Mouse (Mus musculus) cortical plate, adult 2 months (tissue): Measurements from ENCODE around the gene Eno2.

Source experiments
- CTCF ChIP-seq: fragments of 200-500 bp; IDR thresholded peaks from 2 replicates; pipeline ENCODE4 v1.5.1; 2011; ENCODE audit warnings: mild to moderate bottlenecking, control low read depth, low read length; ENCODE audit not compliant: insufficient read depth; ENCODE audit errors: extremely low read depth
- POLR2A ChIP-seq: fragments of 200-500 bp; IDR thresholded peaks from 2 replicates; pipeline ENCODE4 v1.6.1; 2011; ENCODE audit warnings: mild to moderate bottlenecking, low read length, control low read depth; ENCODE audit not compliant: insufficient read depth; ENCODE audit errors: extremely low read depth

DNA sequence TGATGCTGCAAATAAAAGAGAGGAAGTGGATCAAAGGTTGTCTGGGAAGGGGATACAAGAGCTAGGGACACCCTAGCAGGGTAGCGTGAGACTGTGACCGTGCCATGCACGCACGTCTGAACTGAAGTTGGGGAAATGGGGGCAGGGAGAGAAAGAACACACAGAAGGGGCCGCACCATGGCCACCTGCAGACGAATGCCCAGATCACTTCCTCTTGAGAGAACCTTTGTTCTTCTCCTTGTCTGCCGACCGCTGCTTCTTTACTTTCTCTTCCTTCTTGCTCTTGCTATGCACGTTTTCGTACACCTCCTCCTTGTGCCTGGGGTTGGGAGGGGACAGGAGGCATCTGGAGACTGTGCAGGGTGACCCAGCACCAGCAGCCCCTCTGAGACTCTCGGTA lies 48.6 kb downstream of the Eno2 start:
- no peak for TF ChIP-seq POLR2A
- no peak for TF ChIP-seq CTCF
